Mouse (Mus musculus) neural tube, embryonic 14.5 days (tissue): ENCODE measurements at regions not wholly inside any gene's neighbourhood (a gene's known extent, or its start where the extent isn't known, plus 50 kb on each side); places are given as distances from the start of the nearest gene placed in this dataset.

Source experiments
- ATAC-seq: fragments of 200-750 bp; cut with Nextera tagmentation; 2 replicates; pipeline ENCODE4 v1.8.0; 2017; ENCODE audit warnings: low read depth, mild to moderate bottlenecking, moderate TSS enrichment, moderate library complexity
- H3K27ac ChIP-seq: fragments of 300-500 bp; sonication (generic); 2 replicates; pipeline ENCODE4 v1.5.1; 2014; ENCODE audit warnings: low read depth, mild to moderate bottlenecking, control low read depth, low read length, moderate library complexity, mixed read lengths
- H3K27me3 ChIP-seq: fragments of 300-500 bp; sonication (generic); 2 replicates; pipeline ENCODE4 v1.6.1; 2014; ENCODE audit warnings: low read length; ENCODE audit not compliant: control insufficient read depth, insufficient read depth
- H3K36me3 ChIP-seq: fragments of 300-500 bp; sonication (generic); 2 replicates; pipeline ENCODE4 v1.6.1; 2014; ENCODE audit warnings: low read length, mixed read lengths; ENCODE audit not compliant: control insufficient read depth, insufficient read depth
- H3K4me1 ChIP-seq: fragments of 300-500 bp; sonication (generic); 2 replicates; pipeline ENCODE4 v1.6.1; 2014; ENCODE audit warnings: low read length; ENCODE audit not compliant: control insufficient read depth, insufficient read depth
- H3K4me2 ChIP-seq: fragments of 300-500 bp; sonication (generic); 2 replicates; pipeline ENCODE4 v1.6.1; 2014; ENCODE audit warnings: mild to moderate bottlenecking, low read depth, low read length, control low read depth
- H3K4me3 ChIP-seq: fragments of 300-500 bp; sonication (generic); 2 replicates; pipeline ENCODE4 v1.5.1; 2014; ENCODE audit warnings: low read depth, low read length, control low read depth, mixed read lengths
- H3K9ac ChIP-seq: fragments of 300-500 bp; sonication (generic); replicated peaks from 2 replicates; pipeline ENCODE4 v1.6.1; 2014; ENCODE audit warnings: low read depth, mild to moderate bottlenecking, control low read depth, low read length, mixed read lengths
- H3K9me3 ChIP-seq: fragments of 300-500 bp; sonication (generic); 2 replicates; pipeline ENCODE4 v1.6.1; 2016; ENCODE audit warnings: low read length; ENCODE audit not compliant: control insufficient read depth
- WGBS: fragments of 180-500 bp; shearing (Covaris S2); extraction: QIAGEN DNeasy Blood & Tissue Kit; methylation state at CpG from one replicate; pipeline ENCODE4 v1.1.7; 2014; 5-methylcytosine and 5-hydroxymethylcytosine counted together

DNA sequence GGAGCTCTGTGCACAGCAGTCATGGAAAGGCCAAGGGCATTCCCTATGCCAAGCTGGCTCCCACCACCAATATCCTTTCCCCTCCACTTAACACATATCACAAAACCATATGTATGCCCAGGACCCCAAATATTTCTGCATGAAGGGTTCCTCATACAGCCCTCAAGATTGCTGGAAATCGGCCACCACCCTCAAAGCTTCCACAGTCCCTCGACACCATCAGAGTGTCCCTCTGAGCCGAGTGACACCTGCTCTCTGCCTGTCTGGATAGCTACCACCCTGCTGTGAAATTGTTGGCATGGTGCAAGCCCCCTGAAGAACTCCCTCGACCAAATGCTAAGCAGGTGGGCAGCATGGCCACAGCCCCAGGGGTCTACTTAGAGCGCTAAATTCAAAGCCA, 869.2 kb downstream of the Zfp704 start:
- no peaks in the 10 kb centered on the region for H3K9me3 ChIP-seq
- no peak overlapping the region for H3K4me3 ChIP-seq
- no peak overlapping the region for H3K9ac ChIP-seq
- ATAC-seq: no peak
- no peaks in the 10 kb centered on the region for H3K4me1 ChIP-seq
- H3K4me2 ChIP-seq: no peak overlapping the region
- H3K27ac ChIP-seq: no peak overlapping the region
- 60% methylated on average over 5 of the region's 5 CpGs for WGBS
- H3K27me3 ChIP-seq: no peaks in the 10 kb centered on the region
- H3K36me3 ChIP-seq: no peaks in the 10 kb centered on the region

GRCm38 (mm10) chr3:8739299-8739698, 870.6 kb downstream of the Zfp704 start:
- no peak overlapping the region for H3K9ac ChIP-seq
- H3K4me2 ChIP-seq: no peak overlapping the region
- no peak overlapping the region for H3K4me3 ChIP-seq
- ATAC-seq: no peak
- no peak overlapping the region for H3K27ac ChIP-seq
- no peaks in the 10 kb centered on the region for H3K4me1 ChIP-seq
- H3K27me3 ChIP-seq: no peaks in the 10 kb centered on the region
- 84% methylated on average over 14 of the region's 14 CpGs for WGBS
- no peaks in the 10 kb centered on the region for H3K36me3 ChIP-seq
- H3K9me3 ChIP-seq: no peaks in the 10 kb centered on the region

- WGBS: 11% methylated on average over 10 of the region's 10 CpGs
- Histone ChIP-seq H3K4me2 (no peak overlapping the region), H3K9ac (no peak overlapping the region), H3K27ac (no peak overlapping the region), H3K36me3 (no peaks in the 10 kb centered on the region), H3K9me3 (no peaks in the 10 kb centered on the region), H3K4me1 (no peaks in the 10 kb centered on the region), H3K4me3 (no peak overlapping the region), H3K27me3 (no peaks in the 10 kb centered on the region)
- peak; percentile 88 for ATAC-seq
These were observed 873.5 kb downstream of the Zfp704 start for GRCm38 (mm10) chr3:8736239-8736953.

DNA sequence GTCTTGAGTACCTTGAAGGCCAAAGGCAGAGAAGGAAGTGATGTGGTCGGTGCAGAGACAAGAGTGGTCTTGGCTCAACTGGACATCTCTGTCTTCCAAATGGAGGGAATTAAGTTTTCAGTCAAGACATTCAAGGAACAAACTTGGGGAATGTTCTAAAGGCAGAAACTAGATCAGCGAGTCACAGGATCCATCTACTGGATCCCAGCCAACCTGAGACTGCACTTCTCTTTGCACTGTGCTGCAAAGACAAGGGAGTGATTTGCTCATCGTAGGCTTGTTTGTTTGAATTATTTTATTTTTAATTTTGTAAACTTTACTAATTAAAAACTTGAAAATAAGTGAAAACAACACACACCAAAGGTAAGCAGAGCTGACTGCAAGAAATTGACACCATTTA, 875.8 kb downstream of the Zfp704 start:
- Histone ChIP-seq H3K4me3 (no peak overlapping the region), H3K36me3 (no peaks in the 10 kb centered on the region), H3K9me3 (no peaks in the 10 kb centered on the region), H3K4me2 (no peak overlapping the region), H3K27me3 (no peaks in the 10 kb centered on the region), H3K4me1 (no peaks in the 10 kb centered on the region), H3K9ac (no peak overlapping the region), H3K27ac (no peak overlapping the region)
- ATAC-seq: no peak
- 84% methylated on average over 3 of the region's 3 CpGs for WGBS

DNA sequence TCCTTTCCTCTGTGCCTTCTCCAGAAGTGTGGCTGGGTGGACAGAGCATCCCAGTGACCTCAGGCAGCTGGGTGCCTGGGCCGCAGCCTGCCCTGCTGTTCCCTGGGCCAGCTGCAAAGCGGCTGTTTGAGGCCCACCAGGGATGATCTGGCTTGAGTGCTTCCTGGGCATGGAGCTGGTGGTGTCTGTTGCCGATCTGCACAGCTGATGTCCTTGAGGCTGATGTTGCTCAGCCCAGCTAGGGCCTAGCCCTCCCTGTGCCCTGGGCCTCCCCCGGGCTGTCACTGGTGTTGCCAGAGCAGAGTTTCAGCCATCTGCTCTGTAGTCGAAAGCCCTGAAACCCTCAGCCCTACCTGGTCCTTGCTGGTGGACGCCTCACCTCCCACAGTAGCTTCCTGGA, 878.5 kb downstream of the Zfp704 start:
- Histone ChIP-seq H3K4me2 (no peak overlapping the region), H3K27me3 (no peaks in the 10 kb centered on the region), H3K4me1 (no peaks in the 10 kb centered on the region), H3K27ac (no peak overlapping the region), H3K36me3 (no peaks in the 10 kb centered on the region), H3K9ac (no peak overlapping the region), H3K4me3 (no peak overlapping the region), H3K9me3 (no peaks in the 10 kb centered on the region)
- no peak for ATAC-seq
- WGBS: 66% methylated on average over 6 of the region's 6 CpGs

- no peak overlapping the region for H3K27ac ChIP-seq
- H3K27me3 ChIP-seq: no peaks in the 10 kb centered on the region
- H3K9ac ChIP-seq: no peak overlapping the region
- H3K36me3 ChIP-seq: no peaks in the 10 kb centered on the region
- H3K9me3 ChIP-seq: no peaks in the 10 kb centered on the region
- peaks cover 11% of the 10 kb centered on the region; the same call in 1 of the 2 replicates for H3K4me1 ChIP-seq
- no peak for ATAC-seq
- H3K4me2 ChIP-seq: no peak overlapping the region
- no peak overlapping the region for H3K4me3 ChIP-seq
- 59% methylated on average over 4 of the region's 4 CpGs for WGBS
These were observed 888.0 kb downstream of the Zfp704 start for GRCm38 (mm10) chr3:8721628-8722594.

GRCm38 (mm10) chr3:8720586-8721100, 889.2 kb downstream of the Zfp704 start:
- H3K9ac ChIP-seq: no peak overlapping the region
- no peak overlapping the region for H3K4me2 ChIP-seq
- H3K4me1 ChIP-seq: peaks cover 11% of the 10 kb centered on the region; the same call in 1 of the 2 replicates
- 59% methylated on average over 7 of the region's 7 CpGs for WGBS
- no peak overlapping the region for H3K4me3 ChIP-seq
- H3K27me3 ChIP-seq: no peaks in the 10 kb centered on the region
- H3K27ac ChIP-seq: no peak overlapping the region
- ATAC-seq: no peak
- H3K36me3 ChIP-seq: no peaks in the 10 kb centered on the region
- H3K9me3 ChIP-seq: no peaks in the 10 kb centered on the region

- H3K36me3 ChIP-seq: no peaks in the 10 kb centered on the region
- H3K9ac ChIP-seq: no peak overlapping the region
- H3K27me3 ChIP-seq: no peaks in the 10 kb centered on the region
- WGBS: 9% methylated on average over 9 of the region's 9 CpGs
- no peaks in the 10 kb centered on the region for H3K9me3 ChIP-seq
- H3K4me2 ChIP-seq: peak overlapping the region; percentile 58; the same call in 1 of the 2 replicates
- H3K4me3 ChIP-seq: no peak overlapping the region
- ATAC-seq: peak; percentile 12; the same call in 1 of the 2 replicates
- H3K27ac ChIP-seq: no peak overlapping the region
- peaks cover 11% of the 10 kb centered on the region; the same call in 1 of the 2 replicates for H3K4me1 ChIP-seq
These were observed 891.7 kb downstream of the Zfp704 start for GRCm38 (mm10) chr3:8718206-8718605.
